Mouse (Mus musculus) midbrain, postnatal 0 days (tissue): ENCODE measurements around the gene Casq2. TPM values are rescaled to one million over a fixed set of nuclear protein-coding genes. Genes with fewer than 3 reads are reported as not detected.

ENCODE experiments used
- ATAC-seq: fragments of 200-750 bp; cut with Nextera tagmentation; 2 replicates; pipeline ENCODE4 v1.8.0; 2017; ENCODE audit warnings: moderate number of reproducible peaks, mild to moderate bottlenecking, moderate TSS enrichment, moderate library complexity; ENCODE audit not compliant: low FRiP score
- DNase-seq: peaks from one replicate; pipeline ENCODE4 v3.0.0-alpha.2; 2015; ENCODE audit warnings: low spot score
- H3K27ac ChIP-seq: fragments of 300-500 bp; sonication (generic); 2 replicates; pipeline ENCODE4 v1.5.1; 2014; ENCODE audit warnings: low read depth, mild to moderate bottlenecking, low read length, mixed read lengths
- H3K27me3 ChIP-seq: fragments of 300-500 bp; sonication (generic); 2 replicates; pipeline ENCODE4 v1.6.1; 2014; ENCODE audit warnings: low read length, control low read depth, mixed read lengths; ENCODE audit not compliant: insufficient read depth
- H3K36me3 ChIP-seq: fragments of 300-500 bp; sonication (generic); 2 replicates; pipeline ENCODE4 v1.6.1; 2014; ENCODE audit warnings: low read length, control low read depth, mixed read lengths; ENCODE audit not compliant: insufficient read depth
- H3K4me1 ChIP-seq: fragments of 300-500 bp; sonication (generic); 2 replicates; pipeline ENCODE4 v1.6.1; 2014; ENCODE audit warnings: mild to moderate bottlenecking, control low read depth, antibody characterized with exemption, low read length, mixed read lengths; ENCODE audit not compliant: insufficient read depth
- H3K4me2 ChIP-seq: fragments of 300-500 bp; sonication (generic); 2 replicates; pipeline ENCODE4 v1.6.1; 2014; ENCODE audit warnings: low read depth, mild to moderate bottlenecking, low read length, mixed read lengths; ENCODE audit not compliant: poor library complexity, severe bottlenecking
- H3K4me3 ChIP-seq: fragments of 300-500 bp; sonication (generic); 2 replicates; pipeline ENCODE4 v1.5.1; 2014; ENCODE audit warnings: low read depth, mild to moderate bottlenecking, low read length, moderate library complexity
- H3K9ac ChIP-seq: fragments of 300-500 bp; sonication (generic); replicated peaks from 2 replicates; pipeline ENCODE4 v1.6.1; 2014; ENCODE audit warnings: mild to moderate bottlenecking, low read length, moderate library complexity, mixed read lengths; ENCODE audit not compliant: poor library complexity, severe bottlenecking
- H3K9me3 ChIP-seq: fragments of 300-500 bp; sonication (generic); 2 replicates; pipeline ENCODE4 v1.6.1; 2016; ENCODE audit warnings: low read length, control low read depth
- CTCF ChIP-seq: IDR thresholded peaks from 2 replicates; pipeline ENCODE4 v1.5.1; 2016; ENCODE audit warnings: antibody characterized with exemption, mild to moderate bottlenecking
- WGBS: fragments of 180-500 bp; shearing (Covaris S2); extraction: QIAGEN DNeasy Blood & Tissue Kit; methylation state at CpG from one replicate; pipeline ENCODE4 v1.1.7; 2014; 5-methylcytosine and 5-hydroxymethylcytosine counted together
- polyA plus RNA-seq: library from polyadenylated mRNA; unstranded; fragments of >200 nt; fragmentation: Nextera tagmentation; extraction: Ambion mirVana; gene quantifications from 2 replicates; pipeline ENCODE4 v1.2.1, GENCODE M21; 2015
- total RNA-seq: library from RNA; depleted of rRNA; stranded (reverse); fragments of >200 nt; gene quantifications from 2 replicates; pipeline ENCODE4 v1.2.3, GENCODE M21; 2014; rRNA removed

Gene Casq2
- total RNA-seq (0.93 and 4.5 TPM in 2 replicates), polyA plus RNA-seq (0.61 and 0.84 TPM in 2 replicates)

- TF ChIP-seq CTCF: no peak
- Histone ChIP-seq H3K27me3 (no peaks in the 10 kb centered on the region), H3K4me2 (no peak within 1 kb of the TSS), H3K9ac (no peak within 1 kb of the TSS), H3K9me3 (no peaks in the 10 kb centered on the region), H3K4me3 (no peak within 1 kb of the TSS), H3K4me1 (no peaks in the 10 kb centered on the region), H3K27ac (no peak within 1 kb of the TSS), H3K36me3 (no peaks in the 10 kb centered on the region)
- 77% methylated on average over 4 of the region's 4 CpGs for WGBS
- DNase-seq (no peak), ATAC-seq (no peak)
These were observed at the start of gene Casq2 for GRCm38 (mm10) chr3:102086283-102086682. Casq2 (plus strand) TSS chr3:102086415.

DNA sequence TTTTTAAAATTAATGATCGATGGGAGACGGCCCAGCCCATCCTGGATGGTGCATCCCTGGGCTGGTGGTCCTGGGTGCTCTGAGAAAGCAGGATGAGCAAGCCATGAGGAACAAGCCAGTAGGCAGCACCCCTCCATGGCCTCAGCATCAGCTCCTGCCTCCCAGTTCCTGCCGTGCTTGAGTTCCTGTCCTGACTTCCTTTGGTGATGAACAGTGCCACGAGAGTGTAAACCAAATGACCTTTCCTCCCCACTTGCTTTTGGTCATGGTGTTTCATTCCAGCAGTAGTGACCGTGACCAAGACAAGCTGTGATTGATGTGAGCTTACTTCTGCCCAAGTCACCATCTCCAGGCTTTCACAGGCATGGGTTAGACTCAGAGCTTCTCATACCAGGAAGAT lies 48.4 kb upstream of the Casq2 start:
- H3K27ac ChIP-seq: no peak overlapping the region
- no peaks in the 10 kb centered on the region for H3K9me3 ChIP-seq
- 88% methylated on average over 5 of the region's 5 CpGs for WGBS
- no peak overlapping the region for H3K4me2 ChIP-seq
- DNase-seq (no peak), ATAC-seq (no peak)
- H3K27me3 ChIP-seq: no peaks in the 10 kb centered on the region
- no peak overlapping the region for H3K9ac ChIP-seq
- H3K36me3 ChIP-seq: no peaks in the 10 kb centered on the region
- no peaks in the 10 kb centered on the region for H3K4me1 ChIP-seq
- no peak for TF ChIP-seq CTCF
- H3K4me3 ChIP-seq: no peak overlapping the region

DNA sequence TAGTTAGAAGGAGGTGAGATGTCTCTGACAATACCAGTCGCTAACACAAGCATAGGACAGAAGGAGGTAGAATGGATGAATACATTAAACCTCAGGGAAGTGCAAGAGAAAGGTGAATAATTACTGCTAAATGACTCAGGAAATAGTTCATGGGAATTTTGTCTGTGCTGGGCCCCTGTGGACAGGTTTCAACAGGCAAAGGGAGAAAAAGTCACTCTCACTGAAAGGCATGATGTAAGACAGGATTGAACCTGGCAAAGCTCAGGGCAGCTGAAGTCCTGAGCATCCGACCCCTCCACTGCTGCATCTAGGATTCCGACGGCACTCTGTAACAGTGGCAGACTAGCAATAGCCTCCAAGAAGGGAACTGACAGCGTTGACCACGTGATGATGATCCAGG lies 47.6 kb upstream of the Casq2 start:
- no peak for TF ChIP-seq CTCF

DNA sequence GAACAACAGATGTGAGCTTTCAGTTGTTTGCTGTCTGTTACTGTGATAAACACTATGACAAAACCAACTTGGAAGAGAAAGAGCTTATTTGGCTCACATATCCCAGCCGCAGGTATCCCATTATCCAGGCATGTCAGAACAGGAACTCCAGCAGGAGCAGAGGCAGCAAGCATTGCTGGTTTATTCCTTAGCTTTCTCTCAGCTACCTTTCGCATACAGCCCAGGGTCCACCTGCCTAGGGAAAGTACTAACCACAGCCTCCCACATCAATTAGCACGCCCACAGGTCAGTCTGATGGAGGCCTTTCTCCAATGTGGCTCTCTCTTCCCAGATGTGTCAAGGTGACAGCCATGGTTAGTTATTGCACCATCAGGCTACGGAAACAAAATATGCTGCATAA lies 44.6 kb upstream of the Casq2 start:
- Histone ChIP-seq H3K27ac (no peak overlapping the region), H3K36me3 (no peaks in the 10 kb centered on the region), H3K9me3 (no peaks in the 10 kb centered on the region), H3K27me3 (no peaks in the 10 kb centered on the region), H3K4me1 (no peaks in the 10 kb centered on the region), H3K4me3 (no peak overlapping the region), H3K9ac (no peak overlapping the region), H3K4me2 (no peak overlapping the region)
- TF ChIP-seq CTCF: no peak
- WGBS: 90% methylated on average over 4 of the region's 4 CpGs
- ATAC-seq (no peak), DNase-seq (no peak)

More for the DNA sequence above, 47.6 kb upstream of the Casq2 start:
- 82% methylated on average over 6 of the region's 6 CpGs for WGBS
- H3K27ac ChIP-seq: no peak overlapping the region
- no peak for ATAC-seq
- H3K4me2 ChIP-seq: no peak overlapping the region
- no peak for DNase-seq
- H3K4me3 ChIP-seq: no peak overlapping the region
- no peaks in the 10 kb centered on the region for H3K36me3 ChIP-seq
- H3K9me3 ChIP-seq: no peaks in the 10 kb centered on the region
- H3K27me3 ChIP-seq: no peaks in the 10 kb centered on the region
- H3K9ac ChIP-seq: no peak overlapping the region
- H3K4me1 ChIP-seq: no peaks in the 10 kb centered on the region

DNA sequence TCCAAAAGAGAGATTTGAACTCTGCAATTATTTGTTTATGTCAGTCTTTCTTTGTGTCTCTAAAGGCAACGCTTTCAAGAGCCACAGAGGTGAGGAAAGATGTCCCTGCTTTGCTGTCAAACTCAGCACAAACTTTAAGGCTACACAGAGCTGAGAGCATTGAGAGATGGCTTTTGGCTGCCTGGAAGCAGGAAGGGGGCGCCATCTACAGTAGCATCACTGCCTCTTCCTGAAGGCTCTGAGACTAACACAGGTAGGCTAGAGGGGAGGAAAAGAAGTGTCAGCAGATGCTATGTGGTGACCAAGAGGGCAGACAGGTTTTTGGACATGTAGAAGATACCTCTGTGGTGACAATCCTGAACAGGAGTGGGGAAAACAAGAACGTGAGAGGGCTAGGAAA lies 41.1 kb upstream of the Casq2 start:
- no peaks in the 10 kb centered on the region for H3K9me3 ChIP-seq
- no peak overlapping the region for H3K4me3 ChIP-seq
- H3K4me1 ChIP-seq: no peaks in the 10 kb centered on the region
- H3K4me2 ChIP-seq: no peak overlapping the region
- DNase-seq: peak; percentile 59
- H3K9ac ChIP-seq: no peak overlapping the region
- ATAC-seq: no peak
- WGBS: 42% methylated on average over 3 of the region's 3 CpGs
- no peaks in the 10 kb centered on the region for H3K27me3 ChIP-seq
- peak; percentile 56 for TF ChIP-seq CTCF
- H3K27ac ChIP-seq: no peak overlapping the region
- H3K36me3 ChIP-seq: no peaks in the 10 kb centered on the region

DNA sequence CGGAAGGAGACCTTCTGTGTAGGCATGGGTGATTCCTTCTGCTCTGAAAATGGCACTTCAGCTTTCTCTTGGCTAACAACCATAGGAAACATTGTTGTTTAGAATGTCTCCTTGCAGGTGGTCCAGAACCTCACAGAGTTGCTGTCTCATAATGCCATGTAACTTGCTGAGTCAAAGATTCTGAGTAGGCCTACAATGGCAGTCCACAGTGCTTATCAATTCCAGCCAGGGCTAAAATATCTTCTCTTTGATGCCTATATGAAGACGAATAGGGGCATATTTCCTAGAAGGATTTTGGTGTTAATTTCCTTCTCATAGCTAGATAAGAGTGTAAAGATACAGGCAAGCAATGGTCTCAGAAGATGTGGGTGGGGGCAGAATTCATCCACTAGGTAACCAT lies 38.7 kb upstream of the Casq2 start:
- Histone ChIP-seq H3K9ac (no peak overlapping the region), H3K4me2 (no peak overlapping the region), H3K27ac (no peak overlapping the region), H3K36me3 (no peaks in the 10 kb centered on the region), H3K4me1 (no peaks in the 10 kb centered on the region), H3K27me3 (no peaks in the 10 kb centered on the region), H3K4me3 (no peak overlapping the region), H3K9me3 (no peaks in the 10 kb centered on the region)
- 93% methylated on average over 2 of the region's 2 CpGs for WGBS
- no peak for ATAC-seq
- no peak for DNase-seq
- TF ChIP-seq CTCF: no peak
